Mouse (Mus musculus) c-Kit-positive CD71-positive TER-119-negative erythroid progenitor cells, embryonic 14.5 days (primary cell): Measurements from ENCODE around the gene Zbtb18.

Experiments used
- DNase-seq: peaks from one replicate; pipeline ENCODE4 v3.0.0-alpha.2; 2013; ENCODE audit warnings: low read depth

Zbtb18 gene

GRCm38 (mm10) chr1:177442196-177442808 lies at the start of gene Zbtb18:
Gene Zbtb18 (plus strand): TSS chr1:177442351.
- no peak for DNase-seq

- DNase-seq: no peak
Observed at GRCm38 (mm10) chr1:177397455-177397854, 44.7 kb upstream of the Zbtb18 start.

GRCm38 (mm10) chr1:177405170-177405569 lies 37.0 kb upstream of the Zbtb18 start:
- DNase-seq: no peak

- peak; percentile 11 for DNase-seq
Observed at GRCm38 (mm10) chr1:177408690-177409089, 33.5 kb upstream of the Zbtb18 start.

- DNase-seq: no peak
Observed at GRCm38 (mm10) chr1:177410769-177411348, 31.3 kb upstream of the Zbtb18 start.

GRCm38 (mm10) chr1:177411359-177412358 lies 30.5 kb upstream of the Zbtb18 start:
- no peak for DNase-seq

GRCm38 (mm10) chr1:177419331-177419730 lies 22.8 kb upstream of the Zbtb18 start:
- DNase-seq: no peak

- no peak for DNase-seq
Observed at GRCm38 (mm10) chr1:177420126-177420525, 22.0 kb upstream of the Zbtb18 start.

- DNase-seq: no peak
Observed at GRCm38 (mm10) chr1:177427862-177428261, 14.3 kb upstream of the Zbtb18 start.

GRCm38 (mm10) chr1:177428338-177428737 lies 13.8 kb upstream of the Zbtb18 start:
- no peak for DNase-seq

- DNase-seq: no peak
Observed at GRCm38 (mm10) chr1:177429067-177429466, 13.1 kb upstream of the Zbtb18 start.

- no peak for DNase-seq
Observed at GRCm38 (mm10) chr1:177440411-177440810, 1.7 kb upstream of the Zbtb18 start.

GRCm38 (mm10) chr1:177440981-177441491 lies 1.1 kb upstream of the Zbtb18 start:
- DNase-seq: peak; percentile 34

GRCm38 (mm10) chr1:177441492-177442195 lies 507 bp upstream of the Zbtb18 start:
- DNase-seq: peak; percentile 85

- DNase-seq: no peak
Observed at GRCm38 (mm10) chr1:177442821-177443723, 921 bp downstream of the Zbtb18 start.

- no peak for DNase-seq
Observed at GRCm38 (mm10) chr1:177443724-177444482, 1.8 kb downstream of the Zbtb18 start.

- DNase-seq: no peak
Observed at GRCm38 (mm10) chr1:177444483-177444810, 2.3 kb downstream of the Zbtb18 start.

GRCm38 (mm10) chr1:177444941-177445340 lies 2.8 kb downstream of the Zbtb18 start:
- no peak for DNase-seq

- no peak for DNase-seq
Observed at GRCm38 (mm10) chr1:177445461-177446130, 3.4 kb downstream of the Zbtb18 start.

- DNase-seq: no peak
Observed at GRCm38 (mm10) chr1:177447086-177447485, 4.9 kb downstream of the Zbtb18 start.
